Mouse (Mus musculus) heart, embryonic 13.5 days (tissue): Measurements from ENCODE around the gene Tuba3b. TPM values are rescaled to one million over a fixed set of nuclear protein-coding genes. Genes with fewer than 3 reads are reported as not detected.

Experiments used
- ATAC-seq: fragments of 200-750 bp; cut with Nextera tagmentation; 2 replicates; pipeline ENCODE4 v1.8.0; 2017; ENCODE audit warnings: moderate TSS enrichment; ENCODE audit not compliant: insufficient number of reproducible peaks, low FRiP score, low TSS enrichment; ENCODE audit errors: extremely low read depth
- H3K27ac ChIP-seq: fragments of 300-500 bp; sonication (generic); replicated peaks from 2 replicates; pipeline ENCODE4 v1.5.1; 2015; ENCODE audit warnings: moderate library complexity, mild to moderate bottlenecking, inconsistent platforms
- H3K27me3 ChIP-seq: fragments of 300-500 bp; sonication (generic); replicated peaks from 2 replicates; pipeline ENCODE4 v1.6.1; 2015; ENCODE audit warnings: mild to moderate bottlenecking, inconsistent platforms
- H3K36me3 ChIP-seq: fragments of 300-500 bp; sonication (generic); 2 replicates; pipeline ENCODE4 v1.6.1; 2015; ENCODE audit warnings: mild to moderate bottlenecking, inconsistent platforms
- H3K4me1 ChIP-seq: fragments of 300-500 bp; sonication (generic); 2 replicates; pipeline ENCODE4 v1.6.1; 2015; ENCODE audit warnings: inconsistent platforms
- H3K4me2 ChIP-seq: fragments of 300-500 bp; sonication (generic); 2 replicates; pipeline ENCODE4 v1.6.1; 2015; ENCODE audit warnings: inconsistent platforms, mild to moderate bottlenecking, moderate library complexity
- H3K4me3 ChIP-seq: fragments of 300-500 bp; sonication (generic); 2 replicates; pipeline ENCODE4 v1.5.1; 2015; ENCODE audit warnings: moderate library complexity, mild to moderate bottlenecking, inconsistent platforms
- H3K9ac ChIP-seq: fragments of 300-500 bp; sonication (generic); 2 replicates; pipeline ENCODE4 v1.6.1; 2015; ENCODE audit warnings: inconsistent platforms, mild to moderate bottlenecking, moderate library complexity
- H3K9me3 ChIP-seq: fragments of 300-500 bp; sonication (generic); 2 replicates; pipeline ENCODE4 v1.6.1; 2016; ENCODE audit warnings: inconsistent platforms
- WGBS: fragments of 180-500 bp; shearing (Covaris S2); methylation state at CpG from one replicate; pipeline ENCODE4 v1.1.7; 2015; ENCODE audit warnings: mixed read lengths; 5-methylcytosine and 5-hydroxymethylcytosine counted together
- polyA plus RNA-seq: library from polyadenylated mRNA; unstranded; fragments of >200 nt; fragmentation: Nextera tagmentation; extraction: Ambion mirVana; gene quantifications from 2 replicates; pipeline ENCODE4 v1.2.1, GENCODE M21; 2015

Tuba3b gene
- polyA plus RNA-seq, 1 experiment from 2014 or later, result not detected

GRCm38 (mm10) chr6:145590501-145591293, 24.9 kb upstream of the Tuba3b start:
- no peak for ATAC-seq
- WGBS, result 84% methylated on average over 11 of the region's 11 CpGs

GRCm38 (mm10) chr6:145591578-145591977, 24.0 kb upstream of the Tuba3b start:
- ATAC-seq, result no peak
- H3K9ac ChIP-seq, result no peak overlapping the region
- no peak overlapping the region for H3K27ac ChIP-seq
- peaks cover 25% of the 10 kb centered on the region for H3K4me1 ChIP-seq
- 73% methylated on average over 1 of the region's 1 CpGs for WGBS
- H3K9me3 ChIP-seq, result no peaks in the 10 kb centered on the region
- H3K36me3 ChIP-seq, result no peaks in the 10 kb centered on the region
- no peak overlapping the region for H3K4me3 ChIP-seq
- no peak overlapping the region for H3K4me2 ChIP-seq
- H3K27me3 ChIP-seq, result no peaks in the 10 kb centered on the region

More at GRCm38 (mm10) chr6:145590501-145591293, 24.9 kb upstream of the Tuba3b start:
- Histone ChIP-seq H3K9me3 (no peaks in the 10 kb centered on the region), H3K4me2 (no peak overlapping the region), H3K4me1 (peaks cover 21% of the 10 kb centered on the region), H3K27ac (no peak overlapping the region), H3K27me3 (no peaks in the 10 kb centered on the region), H3K4me3 (no peak overlapping the region), H3K9ac (no peak overlapping the region), H3K36me3 (no peaks in the 10 kb centered on the region)

- no peak for ATAC-seq
- no peak overlapping the region for H3K4me3 ChIP-seq
- no peaks in the 10 kb centered on the region for H3K36me3 ChIP-seq
- no peaks in the 10 kb centered on the region for H3K27me3 ChIP-seq
- H3K4me2 ChIP-seq, result no peak overlapping the region
- H3K9ac ChIP-seq, result no peak overlapping the region
- peak overlapping the region; percentile 20; the same call in 1 of the 2 replicates for H3K27ac ChIP-seq
- H3K9me3 ChIP-seq, result no peaks in the 10 kb centered on the region
- 60% methylated on average over 6 of the region's 6 CpGs for WGBS
- H3K4me1 ChIP-seq, result peaks cover 25% of the 10 kb centered on the region
Measured at GRCm38 (mm10) chr6:145592036-145592435, 23.5 kb upstream of the Tuba3b start.

GRCm38 (mm10) chr6:145592531-145592998, 23.0 kb upstream of the Tuba3b start:
- H3K27ac ChIP-seq, result peak overlapping the region; percentile 20; the same call in 1 of the 2 replicates
- no peak overlapping the region for H3K9ac ChIP-seq
- H3K36me3 ChIP-seq, result no peaks in the 10 kb centered on the region
- H3K4me1 ChIP-seq, result peaks cover 25% of the 10 kb centered on the region
- H3K27me3 ChIP-seq, result no peaks in the 10 kb centered on the region
- no peak overlapping the region for H3K4me3 ChIP-seq
- H3K9me3 ChIP-seq, result no peaks in the 10 kb centered on the region
- H3K4me2 ChIP-seq, result no peak overlapping the region
- WGBS, result 61% methylated on average over 8 of the region's 8 CpGs
- ATAC-seq, result no peak

- H3K4me2 ChIP-seq, result no peak overlapping the region
- no peaks in the 10 kb centered on the region for H3K27me3 ChIP-seq
- H3K9me3 ChIP-seq, result no peaks in the 10 kb centered on the region
- no peak overlapping the region for H3K4me3 ChIP-seq
- no peak for ATAC-seq
- no peak overlapping the region for H3K9ac ChIP-seq
- WGBS, result 42% methylated on average over 7 of the region's 7 CpGs
- no peak overlapping the region for H3K27ac ChIP-seq
- H3K4me1 ChIP-seq, result peaks cover 30% of the 10 kb centered on the region
- H3K36me3 ChIP-seq, result no peaks in the 10 kb centered on the region
Measured at GRCm38 (mm10) chr6:145593991-145594390, 21.6 kb upstream of the Tuba3b start.

- no peak overlapping the region for H3K27ac ChIP-seq
- H3K27me3 ChIP-seq, result no peaks in the 10 kb centered on the region
- WGBS, result 25% methylated on average over 4 of the region's 4 CpGs
- no peak for ATAC-seq
- H3K4me3 ChIP-seq, result no peak overlapping the region
- no peak overlapping the region for H3K4me2 ChIP-seq
- peaks cover 34% of the 10 kb centered on the region for H3K4me1 ChIP-seq
- no peaks in the 10 kb centered on the region for H3K9me3 ChIP-seq
- H3K36me3 ChIP-seq, result no peaks in the 10 kb centered on the region
- no peak overlapping the region for H3K9ac ChIP-seq
Measured at GRCm38 (mm10) chr6:145595905-145596304, 19.7 kb upstream of the Tuba3b start.

GRCm38 (mm10) chr6:145598794-145599555, 16.6 kb upstream of the Tuba3b start:
- Histone ChIP-seq H3K4me2 (no peak overlapping the region), H3K9me3 (no peaks in the 10 kb centered on the region), H3K4me1 (peaks cover 20% of the 10 kb centered on the region), H3K36me3 (no peaks in the 10 kb centered on the region), H3K27ac (no peak overlapping the region; the same call in 1 of the 2 replicates), H3K4me3 (no peak overlapping the region), H3K27me3 (no peaks in the 10 kb centered on the region), H3K9ac (no peak overlapping the region)
- no peak for ATAC-seq
- 46% methylated on average over 11 of the region's 11 CpGs for WGBS

- WGBS, result 45% methylated on average over 2 of the region's 2 CpGs
- H3K9me3 ChIP-seq, result no peaks in the 10 kb centered on the region
- H3K4me3 ChIP-seq, result no peak overlapping the region
- no peak overlapping the region for H3K4me2 ChIP-seq
- no peak overlapping the region for H3K27ac ChIP-seq
- H3K27me3 ChIP-seq, result no peaks in the 10 kb centered on the region
- no peak for ATAC-seq
- no peak overlapping the region for H3K9ac ChIP-seq
- H3K4me1 ChIP-seq, result peaks cover 3% of the 10 kb centered on the region
- H3K36me3 ChIP-seq, result no peaks in the 10 kb centered on the region
Measured at GRCm38 (mm10) chr6:145604126-145604525, 11.4 kb upstream of the Tuba3b start.

- no peak for ATAC-seq
- H3K9me3 ChIP-seq, result no peaks in the 10 kb centered on the region
- H3K27ac ChIP-seq, result no peak overlapping the region
- H3K4me2 ChIP-seq, result no peak overlapping the region
- H3K36me3 ChIP-seq, result no peaks in the 10 kb centered on the region
- no peak overlapping the region for H3K4me3 ChIP-seq
- no peaks in the 10 kb centered on the region; the same call in 1 of the 2 replicates for H3K4me1 ChIP-seq
- H3K9ac ChIP-seq, result no peak overlapping the region
- H3K27me3 ChIP-seq, result no peaks in the 10 kb centered on the region
- 53% methylated on average over 4 of the region's 4 CpGs for WGBS
Measured at GRCm38 (mm10) chr6:145604648-145605047, 10.9 kb upstream of the Tuba3b start.

GRCm38 (mm10) chr6:145605203-145605602, 10.4 kb upstream of the Tuba3b start:
- Histone ChIP-seq H3K4me1 (no peaks in the 10 kb centered on the region; the same call in 1 of the 2 replicates), H3K4me2 (no peak overlapping the region), H3K9ac (no peak overlapping the region), H3K27ac (no peak overlapping the region), H3K4me3 (no peak overlapping the region), H3K9me3 (no peaks in the 10 kb centered on the region), H3K27me3 (no peaks in the 10 kb centered on the region), H3K36me3 (no peaks in the 10 kb centered on the region)
- no peak for ATAC-seq
- WGBS, result 58% methylated on average over 3 of the region's 3 CpGs

- H3K4me1 ChIP-seq, result no peaks in the 10 kb centered on the region; the same call in 1 of the 2 replicates
- no peak for ATAC-seq
- no peaks in the 10 kb centered on the region for H3K9me3 ChIP-seq
- H3K4me2 ChIP-seq, result no peak overlapping the region
- WGBS, result 77% methylated on average over 4 of the region's 4 CpGs
- no peaks in the 10 kb centered on the region for H3K27me3 ChIP-seq
- no peak overlapping the region for H3K9ac ChIP-seq
- H3K27ac ChIP-seq, result no peak overlapping the region
- H3K4me3 ChIP-seq, result no peak overlapping the region
- H3K36me3 ChIP-seq, result no peaks in the 10 kb centered on the region
Measured at GRCm38 (mm10) chr6:145607746-145608145, 7.8 kb upstream of the Tuba3b start.
